Mouse (Mus musculus) heart, adult 2 months (tissue): Measurements from ENCODE around the gene Chn2.

Experiments used
- CTCF ChIP-seq: fragments of 200-600 bp; IDR thresholded peaks from 2 replicates; pipeline ENCODE4 v1.8.1; 2022; ENCODE audit warnings: antibody characterized with exemption, mild to moderate bottlenecking, moderate library complexity
- EP300 ChIP-seq: fragments of 200-500 bp; IDR thresholded peaks from 2 replicates; pipeline ENCODE4 v1.6.1; 2011; ENCODE audit warnings: low read depth, low read length, control low read depth; ENCODE audit not compliant: insufficient read depth
- POLR2A ChIP-seq: fragments of 200-500 bp; IDR thresholded peaks from 2 replicates; pipeline ENCODE4 v1.6.1; 2011; ENCODE audit warnings: mild to moderate bottlenecking, low read depth, low read length, control low read depth; ENCODE audit not compliant: insufficient read depth

GRCm38 (mm10) chr6:54273379-54273730 lies 234.0 kb downstream of the Chn2 start:
- no peak for TF ChIP-seq POLR2A
- no peak for TF ChIP-seq CTCF
- no peak for TF ChIP-seq EP300
